Mouse (Mus musculus): ENCODE measurements around the gene Rbm47.
A peak's percentile ranks its signal among the peaks of the same experiment; 100 is the strongest.

Rbm47 gene

DNA sequence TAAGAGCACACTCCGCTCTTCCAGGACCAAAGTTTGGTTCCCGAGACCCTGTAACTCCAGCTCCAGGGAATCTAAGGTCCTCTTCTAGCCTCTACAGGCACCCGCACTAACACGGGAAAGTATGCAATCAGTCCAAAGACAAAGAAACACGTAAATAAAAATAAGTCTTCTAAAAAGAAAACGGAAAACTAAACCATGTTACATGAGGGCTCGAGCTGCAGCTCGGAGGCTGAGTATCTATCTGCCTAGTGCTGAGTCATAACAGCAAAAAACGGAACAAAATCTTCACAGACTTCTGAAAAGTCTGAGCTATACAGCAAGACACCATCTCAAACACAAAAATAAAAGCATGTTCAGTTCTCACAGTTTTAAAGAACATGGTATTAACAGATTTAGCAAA lies 86.0 kb downstream of the Rbm47 start:
- DNase-seq (ENCODE audit: low read depth, low spot score): no peak

DNA sequence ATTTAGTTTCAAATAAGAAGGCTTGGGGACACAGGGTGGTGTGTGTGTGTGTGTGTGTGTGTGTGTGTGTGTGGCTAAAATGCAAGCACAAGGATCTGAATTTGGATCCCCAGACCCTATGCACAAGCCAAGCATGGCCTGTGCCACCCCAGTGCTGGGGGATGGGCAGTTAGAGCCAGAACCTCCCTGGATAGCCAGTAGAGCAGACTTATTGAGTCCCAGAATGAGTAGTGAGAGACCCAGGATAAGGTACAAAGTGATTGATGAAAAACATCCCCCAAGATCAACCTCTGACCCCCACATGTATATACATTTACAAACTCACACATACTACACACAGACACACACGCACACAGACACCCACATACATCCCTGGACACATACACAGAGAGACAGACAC lies 86.6 kb downstream of the Rbm47 start:
- DNase-seq (ENCODE audit: low read depth, low spot score): no peak

DNA sequence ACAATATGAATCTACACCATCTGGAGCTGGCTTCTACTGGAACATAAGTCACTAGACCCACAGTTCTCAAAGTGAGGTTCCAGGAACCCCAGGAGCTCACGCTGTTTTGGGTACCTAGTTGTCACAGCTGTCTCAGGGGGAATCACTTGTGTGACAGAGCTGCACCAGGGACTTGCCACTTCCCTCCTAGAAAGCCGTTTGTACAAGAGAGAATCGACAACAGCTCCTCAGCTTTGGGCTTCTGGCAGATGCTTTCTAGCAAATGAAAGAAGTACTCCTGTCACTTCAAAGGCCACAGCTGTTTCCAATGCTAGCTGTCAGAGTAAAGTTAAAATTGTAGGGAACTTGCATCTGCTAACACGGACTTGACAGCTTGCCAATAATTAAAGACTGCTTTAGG lies 87.4 kb downstream of the Rbm47 start:
- no peak for DNase-seq (ENCODE audit: low read depth, low spot score)

DNA sequence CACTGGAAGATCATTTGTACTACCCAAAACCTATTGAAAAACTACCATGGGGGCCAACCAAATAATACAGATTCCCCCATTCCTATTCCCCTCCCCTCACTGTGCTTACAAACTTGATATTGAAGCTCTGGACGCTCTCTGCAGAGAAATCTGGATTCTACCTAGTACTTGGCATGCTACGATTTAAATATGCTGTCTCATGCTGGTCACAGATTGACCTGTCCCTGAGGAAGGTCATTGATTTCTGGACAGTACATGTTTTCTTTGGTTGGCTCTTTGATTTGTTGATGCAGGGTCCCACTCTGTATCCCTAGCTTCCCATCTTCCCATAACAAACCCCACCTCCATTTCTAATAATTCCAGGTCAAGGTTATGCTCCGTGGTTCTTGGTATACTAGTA lies 88.4 kb downstream of the Rbm47 start:
- DNase-seq (ENCODE audit: low read depth, low spot score): no peak

DNA sequence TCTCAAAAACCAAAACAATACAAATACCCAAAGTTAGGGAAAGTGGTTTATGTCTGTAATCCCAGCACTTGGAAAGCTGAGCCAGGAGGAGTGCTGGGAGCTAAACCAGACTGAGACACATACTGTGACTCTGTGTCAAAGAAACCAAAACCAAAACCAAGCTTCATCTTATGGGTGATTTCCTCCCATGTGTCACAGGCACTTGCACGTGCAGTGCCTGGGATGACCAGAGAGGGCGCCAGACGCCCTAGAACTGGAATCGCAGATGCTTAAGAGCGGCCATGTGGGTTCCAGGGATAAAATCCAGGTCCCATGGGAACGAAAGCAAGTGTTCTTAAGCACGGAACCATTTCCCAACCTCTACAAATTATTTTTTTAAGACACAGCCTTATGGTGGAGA lies 89.6 kb downstream of the Rbm47 start:
- peak; percentile 29 for DNase-seq (ENCODE audit: low read depth, low spot score)

DNA sequence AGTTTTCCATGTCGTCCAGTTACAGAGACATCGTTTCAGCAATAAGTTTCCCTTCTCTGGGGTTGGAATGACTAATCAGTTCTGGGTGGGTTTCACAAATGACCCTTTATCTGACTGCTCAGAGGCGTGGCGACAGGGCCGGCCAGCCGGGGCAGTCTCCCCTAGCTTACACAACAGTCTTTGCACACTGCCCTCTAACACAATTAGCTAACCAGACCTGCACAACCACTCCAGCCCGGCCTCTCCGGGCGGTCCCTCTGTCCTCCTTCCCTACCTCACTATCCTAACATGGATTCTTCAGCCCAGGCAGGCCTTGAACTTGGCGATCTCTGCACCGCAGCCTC lies 90.7 kb downstream of the Rbm47 start:
- no peak for DNase-seq (ENCODE audit: low read depth, low spot score)

DNA sequence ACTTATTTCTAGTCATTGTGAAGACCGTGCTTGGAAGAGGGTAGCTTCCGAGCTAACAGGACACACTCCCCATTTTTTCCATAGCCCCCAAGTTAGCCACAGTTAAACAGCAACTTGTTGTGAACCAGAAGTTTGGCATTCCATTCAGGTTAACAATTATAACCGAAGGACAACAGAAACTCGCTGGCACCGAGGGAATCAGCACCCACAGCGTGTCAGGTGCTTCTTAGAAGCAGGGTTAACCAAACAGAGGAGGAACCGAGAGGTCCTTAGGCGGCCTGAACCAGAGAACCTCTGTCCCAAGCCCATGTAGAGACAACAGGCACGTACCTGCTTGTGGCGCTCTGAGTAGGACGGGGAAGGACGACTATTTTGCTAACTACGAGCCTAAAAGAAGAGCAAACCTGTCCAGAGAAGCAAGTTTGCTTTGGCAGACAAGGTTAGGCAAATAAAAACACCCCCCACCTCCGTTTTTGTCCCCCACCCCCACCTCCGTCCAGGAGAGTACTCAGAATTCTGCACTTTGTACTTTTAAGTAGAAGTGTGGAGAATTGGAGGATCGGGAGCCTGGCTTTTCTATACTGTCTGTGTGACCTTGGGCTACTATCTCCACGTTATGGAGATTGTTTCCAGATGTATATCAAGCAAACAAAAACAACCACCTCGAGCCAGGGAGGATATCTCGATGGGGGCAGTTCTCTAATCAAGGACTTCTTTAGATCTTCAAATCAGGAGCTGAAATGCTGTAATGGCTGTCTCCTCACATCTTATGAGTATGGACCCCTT lies 91.3 kb downstream of the Rbm47 start:
- no peak for DNase-seq (ENCODE audit: low read depth, low spot score)

DNA sequence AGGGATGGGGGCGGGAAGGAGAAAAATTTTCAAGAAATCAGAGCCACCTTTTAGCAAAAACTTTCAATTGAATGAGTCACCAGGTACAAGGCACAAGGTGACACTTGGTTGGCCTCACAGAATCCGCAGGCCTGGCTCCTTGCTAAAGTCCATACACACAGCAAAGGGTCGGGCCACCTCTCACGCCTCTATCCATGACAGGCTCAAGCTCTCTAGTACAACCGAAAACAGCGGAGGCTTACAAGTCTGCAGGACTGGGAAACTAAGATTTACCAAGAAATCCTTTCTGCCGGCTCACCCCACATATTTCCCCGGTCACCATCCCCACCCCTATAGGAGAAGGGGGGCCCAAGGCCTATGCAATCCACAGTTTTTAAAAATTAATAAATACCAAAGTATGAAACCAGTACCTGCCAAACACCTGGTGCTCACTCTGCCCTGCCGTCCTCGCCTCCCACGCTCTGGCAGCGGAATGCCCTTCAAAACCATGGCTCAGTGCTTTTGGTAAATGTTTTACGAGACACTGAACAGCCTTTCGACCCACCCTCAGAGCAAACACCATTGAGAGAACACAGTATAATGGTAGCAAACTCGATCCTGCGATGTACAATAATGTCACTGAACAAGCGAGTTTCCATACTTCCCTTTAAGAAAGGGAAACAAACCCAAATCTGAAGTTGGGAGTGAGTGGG lies 92.2 kb downstream of the Rbm47 start:
- no peak for DNase-seq (ENCODE audit: low read depth, low spot score)

DNA sequence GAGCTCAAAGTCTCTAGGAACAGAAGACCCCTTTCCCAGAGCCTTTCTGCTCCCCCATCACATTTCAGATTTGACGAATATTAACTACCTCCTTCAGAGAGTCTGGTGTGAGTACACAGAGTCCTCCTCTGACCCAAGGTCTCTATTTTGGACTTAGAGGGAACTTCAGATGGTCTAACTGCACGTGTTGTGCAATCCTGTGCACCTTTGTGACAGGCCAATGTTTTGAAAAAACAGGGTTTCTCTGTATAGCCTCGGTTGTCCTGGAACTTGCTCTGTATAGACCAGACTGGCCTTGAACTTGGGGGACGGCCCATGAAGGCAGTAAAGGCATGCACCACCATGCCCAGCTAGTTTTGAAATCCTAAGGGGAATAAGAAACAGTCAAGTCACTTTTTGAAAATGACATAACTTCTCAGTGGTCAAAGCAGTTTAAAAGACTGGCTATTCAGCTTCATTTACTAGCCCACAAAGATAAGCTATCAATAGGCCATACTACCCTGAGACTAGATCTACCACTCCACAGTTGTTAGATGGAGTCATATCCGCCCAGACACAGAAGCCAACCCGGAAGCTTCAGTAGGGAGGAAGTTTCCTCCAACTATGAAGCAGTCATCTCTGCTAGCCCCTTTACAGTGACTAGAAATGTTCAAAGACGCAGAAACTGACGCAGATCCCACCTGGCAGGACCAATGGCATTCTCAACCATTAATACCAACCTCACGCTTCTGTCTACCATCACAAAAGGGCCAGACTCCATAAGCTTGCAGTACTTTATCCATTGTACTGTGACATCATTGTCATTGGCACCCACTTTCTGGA lies 93.3 kb downstream of the Rbm47 start:
- DNase-seq (ENCODE audit: low read depth, low spot score): no peak

DNA sequence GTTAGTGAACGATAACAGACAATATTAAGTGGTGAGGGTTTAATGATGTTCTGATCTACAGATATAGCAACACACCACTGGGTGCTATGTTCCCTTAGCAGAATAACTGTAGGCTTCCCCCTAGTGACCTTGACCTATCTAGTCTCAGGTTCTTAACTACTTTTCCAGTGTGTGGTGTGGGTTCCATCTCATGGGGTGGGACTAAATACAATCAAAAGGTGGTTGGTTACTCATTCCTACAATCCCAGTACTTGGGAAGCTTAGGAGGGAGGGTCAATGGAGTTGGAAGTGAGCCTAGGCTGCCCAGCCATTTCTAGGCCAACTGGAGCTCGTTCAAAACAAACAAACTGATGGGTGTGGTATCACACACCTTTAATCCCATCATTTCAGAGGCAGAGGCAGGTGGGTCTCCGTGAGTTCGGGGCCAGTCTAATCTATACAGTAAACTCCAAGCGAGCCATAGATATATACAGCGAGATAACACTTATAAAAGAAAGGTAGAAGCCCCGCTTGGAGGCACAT lies 94.4 kb downstream of the Rbm47 start:
- no peak for DNase-seq (ENCODE audit: low read depth, low spot score)

DNA sequence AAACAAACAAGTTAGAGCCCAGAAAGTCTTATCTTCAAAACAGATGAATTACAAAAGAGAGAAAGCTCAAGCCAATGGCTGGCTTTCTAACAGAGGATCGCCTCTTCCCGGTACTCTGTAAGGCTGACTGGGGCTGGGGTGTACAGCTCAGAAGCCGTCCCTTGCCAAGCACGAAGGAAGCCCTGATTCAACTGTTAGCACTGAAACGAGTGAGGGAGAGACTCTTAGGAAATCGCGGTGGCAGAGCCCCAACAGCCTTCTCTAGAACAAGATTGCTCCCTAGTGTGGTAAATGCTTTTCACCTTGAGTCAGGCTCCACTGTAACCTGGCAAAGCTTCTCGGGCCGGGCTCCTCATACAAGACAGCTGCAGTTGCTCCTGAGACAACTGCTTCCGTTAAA lies 95.5 kb downstream of the Rbm47 start:
- DNase-seq (ENCODE audit: low read depth, low spot score): peak; percentile 19

DNA sequence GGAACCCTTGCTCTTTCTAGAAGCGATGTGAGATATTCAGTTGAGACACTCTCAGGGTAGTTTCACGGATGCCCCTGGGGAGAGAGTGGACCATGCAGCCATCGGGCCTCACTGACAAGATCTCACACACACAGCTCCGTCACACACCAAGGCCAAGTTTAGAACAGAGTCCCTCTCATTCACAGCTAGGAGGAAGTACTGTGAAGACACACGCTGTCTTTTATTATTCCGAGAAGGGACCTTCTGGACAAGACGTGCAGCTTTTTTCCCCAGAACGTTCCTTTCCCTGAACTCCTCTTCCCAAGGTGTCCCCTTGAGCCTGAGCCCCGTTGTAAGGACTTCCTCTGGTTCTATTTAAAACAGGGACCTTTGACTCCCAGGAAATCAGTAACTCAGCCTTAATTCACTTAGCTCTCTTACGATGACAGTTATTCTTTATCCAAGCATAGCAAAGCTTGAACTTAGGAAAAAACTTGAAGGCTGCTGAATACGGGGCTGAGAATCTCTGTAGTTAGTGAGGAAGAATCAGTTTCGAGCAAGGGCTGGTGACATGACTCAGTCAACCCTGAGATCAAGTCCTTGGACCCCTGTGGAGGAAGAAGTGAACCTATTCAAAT lies 96.1 kb downstream of the Rbm47 start:
- no peak for DNase-seq (ENCODE audit: low read depth, low spot score)

DNA sequence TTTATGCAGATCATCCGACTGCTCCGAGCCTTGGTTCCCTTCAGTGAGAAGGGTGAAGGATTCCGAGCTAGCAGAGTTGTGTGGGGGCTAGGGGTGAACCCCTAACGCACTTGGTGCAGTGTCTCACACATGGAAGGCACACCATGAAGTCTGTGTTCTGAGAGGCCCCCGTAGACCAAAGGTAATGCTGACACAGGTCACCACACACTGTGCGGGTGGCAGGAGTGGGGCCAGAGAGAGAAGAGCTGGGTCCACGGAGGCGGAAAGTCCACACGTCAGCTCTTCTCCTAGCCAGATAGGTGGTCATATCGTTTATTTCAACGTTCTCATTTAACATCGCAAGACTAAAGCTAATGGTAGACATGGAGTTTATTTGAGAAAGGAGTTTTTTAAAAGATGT lies 97.0 kb downstream of the Rbm47 start:
- no peak for DNase-seq (ENCODE audit: low read depth, low spot score)

DNA sequence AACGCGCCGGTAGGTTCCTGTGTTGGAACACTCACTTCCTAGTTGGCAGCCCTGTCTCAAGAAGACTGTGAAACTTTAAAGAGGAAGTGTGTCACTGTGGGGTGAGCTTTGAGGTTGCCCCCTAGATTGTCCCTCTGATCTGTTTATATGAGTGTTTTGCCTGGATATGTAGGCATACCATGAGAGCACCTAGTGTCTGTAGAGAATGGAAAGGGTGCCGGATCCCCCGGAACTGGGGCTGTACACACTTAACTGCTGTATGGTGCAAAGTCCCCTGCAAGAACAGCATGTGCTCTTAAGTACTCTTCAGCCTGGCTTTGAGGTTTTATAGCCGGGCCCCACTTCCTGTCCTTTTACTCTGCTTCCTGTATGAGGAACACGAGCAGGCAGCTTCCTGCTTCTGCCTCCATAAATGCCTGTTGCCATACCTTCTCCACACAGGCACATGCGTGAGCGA lies 97.9 kb downstream of the Rbm47 start:
- DNase-seq (ENCODE audit: low read depth, low spot score): peak; percentile 22

DNA sequence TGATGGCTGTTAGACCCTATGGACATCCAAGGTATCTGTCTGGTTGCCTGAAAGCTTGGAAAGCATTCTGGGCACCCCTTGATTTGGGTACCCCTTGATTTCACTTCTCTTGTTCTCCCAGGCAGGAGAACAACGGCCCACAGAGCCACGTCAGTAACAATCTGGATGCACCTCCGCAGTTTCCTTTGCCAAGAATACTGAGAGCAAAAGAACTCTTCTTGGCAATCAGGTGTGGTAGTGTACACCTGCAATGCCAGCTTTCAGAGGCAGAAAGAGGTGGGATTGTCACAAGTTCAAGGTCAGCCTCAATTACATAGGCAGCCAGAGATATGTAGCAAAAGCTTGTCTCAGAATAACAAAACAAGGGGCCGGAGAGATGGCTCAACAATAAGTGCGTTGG lies 98.7 kb downstream of the Rbm47 start:
- no peak for DNase-seq (ENCODE audit: low read depth, low spot score)

DNA sequence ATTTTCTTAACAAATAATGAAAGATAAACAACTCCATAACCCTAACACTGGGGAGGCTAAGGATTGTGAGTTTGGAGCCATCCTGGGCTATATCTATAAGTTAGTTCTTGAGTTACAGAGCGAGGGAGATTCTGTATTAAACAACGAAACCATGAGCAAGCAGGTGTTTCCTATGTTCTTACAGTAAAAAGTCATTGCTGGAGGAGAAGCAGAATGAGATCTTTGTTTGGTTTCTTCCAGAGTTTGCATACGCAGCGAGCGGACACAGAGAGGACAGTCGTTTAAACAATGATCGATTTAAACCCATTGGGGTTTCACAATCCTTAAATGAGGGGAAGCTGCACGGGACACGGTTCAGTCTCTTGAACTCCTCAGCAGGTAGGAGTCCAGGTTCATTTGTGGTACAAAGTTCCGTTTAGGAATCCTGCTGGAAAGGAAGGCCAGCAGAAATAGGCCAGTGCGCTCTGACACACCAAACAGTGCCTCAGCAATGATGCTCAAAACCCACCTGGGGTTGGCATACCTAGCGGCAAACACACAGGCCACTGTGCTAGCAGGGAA lies 99.2 kb downstream of the Rbm47 start:
- no peak for DNase-seq (ENCODE audit: low read depth, low spot score)

DNA sequence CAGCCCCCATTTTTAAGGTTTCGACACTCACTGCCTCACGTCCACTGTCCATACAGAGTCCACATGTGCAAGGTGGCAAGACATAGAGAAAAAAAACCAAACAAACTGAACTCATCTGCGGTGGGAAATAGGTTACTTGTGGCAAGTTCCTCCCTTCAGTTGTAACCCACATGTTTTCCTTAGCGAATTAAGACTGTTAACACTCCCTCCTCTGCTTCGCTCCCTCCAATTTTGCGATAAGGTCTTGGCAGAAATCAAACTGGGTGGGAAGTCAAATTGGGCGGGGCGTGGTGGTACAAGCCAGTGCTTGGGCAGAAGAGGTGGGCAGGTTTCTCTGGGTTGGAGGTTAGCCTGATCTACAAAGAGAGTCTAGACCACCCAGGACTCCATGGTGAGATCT lies 101.2 kb downstream of the Rbm47 start:
- DNase-seq (ENCODE audit: low read depth, low spot score): no peak

DNA sequence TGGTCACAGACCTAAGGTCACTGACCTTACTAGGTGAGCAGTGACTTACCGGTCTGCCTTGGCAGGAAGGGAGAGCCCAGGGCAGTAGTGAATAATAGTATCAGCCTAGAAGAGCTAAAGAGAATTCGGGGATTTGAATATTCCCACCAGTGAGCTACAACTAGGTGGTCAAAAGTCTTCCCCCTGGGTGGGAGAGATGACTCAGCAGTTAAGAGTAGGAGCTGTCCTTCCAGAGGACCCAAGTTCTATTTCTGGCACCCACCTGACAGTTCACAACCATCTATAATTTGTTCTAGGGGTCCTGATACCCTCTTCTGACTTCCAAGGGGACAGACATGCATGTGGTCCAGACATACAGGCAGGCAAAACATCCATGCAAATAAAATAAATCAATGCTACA lies 102.6 kb downstream of the Rbm47 start:
- DNase-seq (ENCODE audit: low read depth, low spot score): no peak

DNA sequence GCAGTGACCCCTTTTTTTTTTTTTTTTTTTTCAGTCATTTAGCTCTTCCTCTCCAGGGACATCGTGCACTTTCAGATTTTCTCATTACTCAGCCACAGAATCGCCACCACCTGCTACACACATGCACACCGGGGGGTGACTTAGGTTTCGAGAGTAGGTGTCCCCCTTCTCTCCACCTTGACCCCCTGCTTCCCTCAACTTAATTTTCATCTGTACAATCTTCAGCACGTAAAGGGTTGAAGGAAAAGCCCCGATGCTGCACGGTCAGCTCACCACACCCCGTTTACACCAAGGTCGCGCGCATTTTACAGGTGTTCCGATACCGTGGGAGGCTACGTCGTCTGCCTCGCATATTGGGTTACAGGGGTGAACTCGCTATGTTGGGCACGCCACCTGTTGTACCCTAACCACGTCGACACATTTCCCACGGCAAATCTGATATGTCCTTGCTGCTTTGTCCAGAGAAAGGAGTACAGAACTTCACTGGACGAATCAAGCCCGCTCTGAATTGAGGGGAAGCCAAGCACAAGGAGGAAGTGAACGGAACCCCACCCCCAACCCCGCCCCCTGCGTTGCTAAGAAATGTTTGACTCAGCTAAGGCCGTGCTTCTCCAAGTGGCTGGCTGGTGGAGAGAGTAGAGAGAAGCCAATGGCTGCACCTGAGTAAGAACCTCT lies 103.3 kb downstream of the Rbm47 start:
- DNase-seq (ENCODE audit: low read depth, low spot score): peak; percentile 45

DNA sequence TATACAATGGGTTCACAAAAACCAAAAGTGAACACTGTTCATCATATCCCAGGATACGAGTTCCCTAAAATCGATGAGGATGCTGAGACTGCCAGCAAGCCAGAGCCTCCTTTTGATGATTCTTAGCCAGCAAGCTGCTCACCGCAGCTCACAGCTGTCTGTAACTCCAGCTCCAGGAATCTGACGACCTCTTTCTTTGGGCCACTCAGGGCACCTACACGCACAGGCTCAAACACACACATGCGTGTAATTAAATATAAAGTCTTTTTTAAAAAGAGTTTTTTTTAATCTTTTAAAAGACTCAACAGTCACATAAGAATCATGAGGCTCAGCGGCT lies 103.8 kb downstream of the Rbm47 start:
- DNase-seq (ENCODE audit: low read depth, low spot score): no peak
